Mouse (Mus musculus): ENCODE results near the gene Wdr81. TPM values are rescaled to one million over a fixed set of nuclear protein-coding genes. Genes with fewer than 3 reads are reported as not detected.

The Wdr81 gene
- polyA plus RNA-seq (2012): 23.4 and 24.8 TPM in 2 replicates

DNA sequence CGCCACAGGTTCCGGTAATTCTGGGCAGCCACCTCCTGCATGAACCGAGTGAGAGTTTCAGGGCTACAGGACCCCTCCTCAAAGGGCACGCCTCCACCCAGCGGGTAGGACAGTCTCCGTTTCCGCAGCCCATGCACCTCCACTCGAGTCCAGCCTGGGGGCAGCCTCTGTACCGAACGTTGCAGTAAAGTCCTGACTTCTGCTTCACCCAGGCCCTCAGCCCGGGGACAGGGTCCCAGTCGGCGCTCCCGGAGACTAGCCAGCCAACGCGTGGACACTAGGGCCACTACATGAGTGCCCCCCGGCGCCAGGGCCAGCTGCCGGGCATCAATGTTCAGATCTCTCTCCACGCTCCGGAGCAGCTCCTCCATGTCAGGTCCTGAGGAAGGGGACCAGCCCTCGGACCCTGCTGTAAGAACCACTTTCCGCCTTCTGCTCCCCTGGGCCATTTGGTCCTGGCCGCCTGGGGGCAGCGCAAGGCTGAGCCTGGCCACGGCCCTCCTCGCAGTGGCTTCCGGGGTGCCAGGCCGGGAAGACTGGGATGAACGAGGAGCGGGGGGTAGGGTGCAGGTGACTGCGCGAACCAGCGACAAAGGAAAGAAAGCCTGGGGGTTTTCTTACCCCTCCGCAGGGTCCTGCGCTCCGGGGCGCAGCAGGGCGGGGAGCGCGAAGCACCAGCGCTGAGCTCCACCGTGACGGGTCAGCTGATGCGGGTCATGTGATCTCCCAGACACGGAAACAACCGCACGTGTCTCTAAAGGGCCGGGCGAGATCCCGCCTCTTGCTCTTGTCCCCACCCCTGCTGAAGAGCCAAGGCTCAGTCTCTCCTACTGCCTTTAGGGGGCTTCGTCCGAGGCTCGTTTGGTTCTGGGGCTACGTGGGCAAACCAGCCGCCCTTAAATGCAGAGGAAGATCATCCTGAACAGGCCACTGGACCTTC lies at the start of gene Wdr81:
TSS of gene Wdr81 (minus strand) at position 727 of the 940 bp plus-strand sequence.
- TF ChIP-seq GATA1 (IDR thresholded peaks at IDR 0.05; ENCODE audit: low read length): no peak

DNA sequence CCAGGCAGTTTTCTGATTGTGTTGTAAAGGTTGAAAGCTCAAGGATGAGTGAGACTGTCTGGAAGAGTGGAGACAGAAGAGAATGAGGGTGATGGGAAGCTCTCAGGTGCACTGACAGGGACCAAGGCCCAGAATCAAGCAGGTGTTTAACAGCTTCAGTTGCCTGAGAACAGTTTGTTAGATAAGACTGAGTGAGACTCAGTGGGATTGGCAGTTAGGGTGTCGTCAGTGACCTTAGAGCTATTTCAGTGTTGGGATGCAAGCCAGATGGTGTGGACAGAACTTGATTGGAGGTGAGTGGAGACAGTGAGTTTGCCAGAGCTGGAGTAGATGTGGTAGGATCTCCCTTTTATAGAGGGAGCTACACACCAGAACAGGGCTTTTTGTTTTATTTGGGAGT lies 43.6 kb upstream of the Wdr81 start:
- no peak for TF ChIP-seq GATA1 (IDR thresholded peaks at IDR 0.05; ENCODE audit: low read length)

DNA sequence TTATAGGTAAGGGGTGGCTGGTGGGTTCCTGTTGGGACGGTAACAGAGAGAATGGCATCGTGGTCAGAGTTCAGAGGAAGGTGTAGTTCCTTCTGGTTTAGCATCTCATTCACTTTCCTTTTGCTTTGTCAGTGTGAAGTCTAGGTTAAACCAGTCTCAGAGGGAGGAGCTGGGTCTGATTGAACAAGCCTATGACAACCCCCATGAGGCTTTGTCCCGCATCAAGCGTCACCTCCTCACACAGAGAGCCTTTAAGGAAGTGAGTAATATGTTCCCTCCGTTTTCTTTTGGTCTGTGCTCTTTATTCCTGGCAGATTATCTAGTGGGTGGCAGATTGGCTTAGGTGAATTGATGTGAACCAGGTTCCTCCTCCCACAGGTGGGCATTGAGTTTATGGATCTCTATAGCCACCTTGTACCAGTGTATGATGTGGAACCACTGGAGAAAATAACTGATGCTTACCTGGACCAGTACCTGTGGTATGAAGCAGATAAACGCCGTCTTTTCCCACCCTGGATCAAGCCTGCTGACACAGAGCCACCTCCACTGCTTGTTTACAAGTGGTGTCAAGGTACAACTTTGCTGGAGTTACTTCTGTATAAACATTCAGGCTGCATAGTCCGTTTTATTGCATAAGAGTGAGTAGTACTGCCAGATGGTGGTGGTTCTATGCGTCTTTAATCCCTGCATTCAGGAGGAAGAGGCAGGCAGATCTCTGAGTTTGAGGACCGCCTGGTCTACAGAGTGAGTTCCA lies 40.0 kb upstream of the Wdr81 start:
- TF ChIP-seq GATA1 (IDR thresholded peaks at IDR 0.05; ENCODE audit: low read length): no peak

DNA sequence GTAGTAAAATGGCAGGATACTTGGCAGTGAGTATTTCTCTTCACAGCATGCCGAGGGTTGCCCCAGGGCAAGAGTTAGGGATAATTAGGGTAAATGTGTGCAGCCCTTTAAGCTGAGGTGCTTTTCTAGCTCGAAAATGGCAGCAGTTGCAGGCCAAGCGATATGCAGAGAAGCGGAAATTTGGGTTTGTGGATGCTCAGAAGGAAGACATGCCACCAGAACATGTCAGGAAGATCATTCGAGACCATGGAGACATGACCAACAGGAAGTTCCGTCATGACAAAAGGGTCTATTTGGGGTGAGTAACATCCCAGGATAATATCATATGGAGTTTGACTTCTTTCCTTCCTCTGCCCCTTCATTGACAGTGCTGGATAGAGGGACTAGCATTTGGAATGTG lies 33.0 kb upstream of the Wdr81 start:
- TF ChIP-seq GATA1 (IDR thresholded peaks at IDR 0.05; ENCODE audit: low read length): no peak

DNA sequence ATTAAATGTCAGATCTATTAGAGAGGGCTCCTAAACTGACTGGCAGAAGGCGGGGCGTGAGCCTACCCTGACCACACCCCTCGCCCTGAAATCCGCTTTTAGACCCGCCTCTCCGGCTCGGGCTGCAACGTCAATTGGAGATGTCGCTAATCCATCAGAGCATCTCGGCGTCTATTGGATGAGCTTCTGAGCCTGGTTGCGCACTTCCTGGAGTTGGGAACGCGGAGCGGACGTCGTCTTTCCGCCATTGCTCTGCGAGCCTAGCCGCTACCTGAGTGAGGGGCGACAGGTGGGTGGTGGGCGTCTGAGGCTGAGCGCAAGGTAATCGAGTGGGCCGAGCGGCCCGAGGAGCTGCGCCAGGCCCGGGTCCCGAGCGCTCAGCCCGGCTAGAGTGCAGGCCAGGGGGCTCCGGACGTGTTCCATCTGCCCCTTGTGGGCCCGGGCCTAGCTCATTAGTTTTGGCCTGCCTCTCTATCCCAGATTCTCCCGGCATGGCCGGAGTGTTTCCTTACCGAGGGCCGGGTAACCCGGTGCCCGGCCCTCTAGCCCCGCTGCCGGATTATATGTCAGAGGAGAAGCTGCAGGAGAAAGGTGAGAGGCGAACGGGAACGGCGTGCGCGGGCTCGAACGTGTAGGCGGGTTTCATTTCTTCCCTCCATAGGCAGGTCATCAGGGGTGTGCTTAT lies 32.2 kb upstream of the Wdr81 start, which contains the start of gene Prpf8:
TSS of gene Prpf8 (plus strand) at position 216 of the 685 bp plus-strand sequence.
- TF ChIP-seq GATA1 (IDR thresholded peaks at IDR 0.05; ENCODE audit: low read length): no peak

DNA sequence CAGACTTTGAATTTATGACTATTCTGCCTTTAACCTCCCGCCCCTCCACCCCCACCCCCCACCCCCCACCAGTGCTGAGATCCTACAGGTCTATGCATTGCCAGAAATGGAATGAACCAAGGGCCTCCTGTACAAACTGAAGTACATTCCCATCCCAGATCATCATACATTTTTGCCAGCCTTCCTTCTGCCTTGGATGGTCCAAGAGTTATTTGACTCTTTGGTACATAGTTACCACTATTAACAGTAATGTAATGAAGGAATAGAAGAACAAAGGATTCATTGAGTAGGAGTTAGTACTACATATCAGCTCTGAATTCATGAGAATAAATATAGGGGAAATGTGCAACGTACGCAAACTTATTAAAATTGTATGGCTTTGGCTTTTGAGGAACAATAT lies 31.7 kb upstream of the Wdr81 start:
- TF ChIP-seq GATA1 (IDR thresholded peaks at IDR 0.05; ENCODE audit: low read length): no peak

DNA sequence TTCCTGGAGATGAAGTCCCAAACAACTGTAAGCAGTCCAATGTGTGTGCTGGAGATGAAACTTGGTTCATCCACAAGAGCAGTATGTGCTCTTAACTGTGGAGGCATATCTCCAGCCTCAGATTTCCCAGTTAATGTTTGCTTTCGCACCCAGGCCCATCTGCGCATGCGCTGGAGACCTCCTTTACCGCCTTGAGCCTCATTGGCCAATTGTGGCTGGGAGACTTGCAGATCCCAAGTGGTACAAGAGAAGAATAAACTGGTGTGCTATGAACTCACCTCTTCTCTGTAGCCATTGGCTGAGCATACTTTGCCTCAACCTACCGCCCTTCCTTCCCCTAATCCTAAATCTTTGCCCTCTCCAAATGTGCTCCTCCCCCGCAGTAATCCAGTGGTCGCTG lies 18.9 kb upstream of the Wdr81 start:
- no peak for TF ChIP-seq GATA1 (IDR thresholded peaks at IDR 0.05; ENCODE audit: low read length)

DNA sequence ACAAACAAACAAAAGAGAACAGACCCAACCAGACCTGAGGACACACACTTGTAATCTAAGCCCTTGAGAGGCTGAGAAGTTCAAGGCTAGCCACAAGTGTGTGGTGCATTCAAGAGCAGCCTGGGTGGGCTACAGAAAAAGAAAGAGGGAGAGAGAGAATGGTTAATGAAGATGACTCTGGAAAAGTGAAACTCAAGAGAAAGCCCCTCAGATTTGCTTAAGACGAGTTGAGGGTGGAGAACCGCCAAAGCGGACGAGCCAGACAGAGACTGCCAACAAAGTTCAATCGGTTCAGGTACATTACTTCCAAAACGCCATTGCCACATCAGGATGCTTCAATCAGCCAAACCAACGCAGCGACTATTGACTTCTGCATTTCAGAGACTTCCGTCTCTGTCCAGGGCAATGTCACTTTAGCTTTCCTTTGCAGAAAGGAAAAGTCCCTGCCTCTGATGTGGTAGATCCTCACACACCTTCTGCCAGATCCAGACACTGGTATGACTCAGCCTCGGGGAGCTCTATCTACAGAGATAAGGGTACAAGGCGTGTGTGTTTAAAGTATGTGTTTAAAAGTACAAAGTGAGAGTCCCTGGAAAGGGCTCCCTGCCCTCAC lies 18.1 kb upstream of the Wdr81 start:
- TF ChIP-seq GATA1 (IDR thresholded peaks at IDR 0.05; ENCODE audit: low read length): no peak

DNA sequence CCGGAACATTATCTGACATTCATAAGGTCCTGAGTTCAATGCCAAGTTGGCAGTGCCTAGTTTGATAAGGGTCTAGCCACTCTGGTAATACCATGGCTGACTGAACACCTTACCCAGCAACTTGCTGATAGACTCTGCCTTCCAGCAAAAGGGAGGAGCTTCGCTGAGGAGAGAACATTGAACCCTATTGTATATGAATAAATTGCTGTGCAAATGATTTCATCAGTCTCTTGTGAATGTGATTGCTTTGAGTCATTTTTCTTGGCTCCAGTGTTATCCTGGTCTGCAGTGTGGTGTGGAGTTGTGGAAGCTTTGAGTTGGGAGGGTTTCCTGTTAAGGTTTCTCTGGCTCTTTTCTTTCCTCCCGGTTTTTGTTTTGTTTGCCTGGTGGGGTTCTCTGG lies 16.2 kb upstream of the Wdr81 start:
- TF ChIP-seq GATA1 (IDR thresholded peaks at IDR 0.05; ENCODE audit: low read length): no peak

DNA sequence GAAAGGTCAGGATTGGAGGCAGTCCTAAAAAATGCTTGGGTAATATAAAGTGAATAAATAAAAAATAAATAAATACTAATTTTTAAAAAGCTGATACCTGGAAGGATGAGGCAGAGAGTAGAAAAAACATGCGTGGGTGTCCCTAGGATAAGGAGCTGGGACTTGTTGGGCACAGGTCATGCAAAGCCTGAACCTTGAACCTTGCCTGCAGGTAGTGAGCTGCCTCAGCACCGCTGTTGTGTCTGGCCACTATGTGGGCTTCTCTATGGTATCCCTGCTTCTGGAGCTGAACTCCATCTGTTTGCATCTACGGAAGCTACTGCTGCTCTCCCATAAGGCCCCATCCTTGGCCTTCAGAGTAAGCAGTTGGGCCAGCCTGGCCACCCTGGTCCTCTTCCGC lies 14.7 kb upstream of the Wdr81 start:
- TF ChIP-seq GATA1 (IDR thresholded peaks at IDR 0.05; ENCODE audit: low read length): no peak

DNA sequence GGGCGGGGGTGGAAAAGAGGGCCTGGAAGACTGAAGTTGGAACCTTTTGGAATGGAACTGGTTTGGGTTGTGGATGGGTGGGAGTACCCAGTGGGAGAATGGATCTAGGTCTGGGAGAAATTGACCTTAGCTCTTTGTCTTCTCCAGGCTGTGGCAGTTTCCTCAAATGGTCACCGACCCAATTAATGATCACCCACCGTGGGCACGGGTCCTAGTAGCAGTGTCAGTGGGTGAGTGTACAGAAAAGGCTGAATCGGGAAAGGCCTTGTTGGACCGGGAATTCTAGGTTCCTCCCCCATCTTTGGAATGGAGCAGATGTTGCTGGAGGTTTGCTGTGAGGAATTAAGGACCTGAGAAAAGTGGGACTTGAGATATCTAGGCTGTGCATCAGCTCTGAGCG lies 13.9 kb upstream of the Wdr81 start:
- TF ChIP-seq GATA1 (IDR thresholded peaks at IDR 0.05; ENCODE audit: low read length): no peak

DNA sequence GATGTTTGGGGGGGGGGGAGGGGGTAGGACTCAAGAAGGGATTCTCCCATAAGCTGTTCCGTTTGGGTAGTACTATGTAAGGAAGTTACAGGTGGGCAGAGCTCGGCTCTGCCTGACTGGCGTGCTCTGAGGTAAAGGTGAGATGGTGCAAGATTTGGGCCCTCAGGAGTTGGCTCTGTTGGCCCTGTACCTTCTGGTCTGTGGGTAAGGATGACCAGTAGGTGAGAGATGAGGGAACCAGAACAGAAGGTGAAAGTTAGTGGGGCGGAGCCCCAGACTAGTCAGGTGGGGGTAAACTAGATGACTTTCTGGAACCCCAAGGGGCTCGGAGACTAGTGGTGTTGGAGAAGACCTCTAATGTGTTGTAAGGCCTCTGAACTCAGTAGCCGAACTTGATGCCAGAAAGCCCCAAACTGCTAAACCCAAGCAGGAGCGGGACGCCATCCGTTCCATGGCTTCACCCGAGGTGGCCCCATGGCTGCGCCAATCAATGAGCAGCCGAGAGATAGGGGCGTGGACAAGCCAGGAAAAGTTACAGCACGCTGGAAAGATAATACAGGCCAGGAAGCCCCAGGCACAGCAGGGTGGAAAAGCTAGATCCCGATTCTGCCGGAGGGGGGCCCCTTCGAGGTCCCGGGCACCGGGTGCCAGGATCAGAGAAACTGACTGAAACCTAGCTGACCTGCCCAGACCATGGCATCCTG lies 13.1 kb upstream of the Wdr81 start:
- TF ChIP-seq GATA1 (IDR thresholded peaks at IDR 0.05; ENCODE audit: low read length): no peak

DNA sequence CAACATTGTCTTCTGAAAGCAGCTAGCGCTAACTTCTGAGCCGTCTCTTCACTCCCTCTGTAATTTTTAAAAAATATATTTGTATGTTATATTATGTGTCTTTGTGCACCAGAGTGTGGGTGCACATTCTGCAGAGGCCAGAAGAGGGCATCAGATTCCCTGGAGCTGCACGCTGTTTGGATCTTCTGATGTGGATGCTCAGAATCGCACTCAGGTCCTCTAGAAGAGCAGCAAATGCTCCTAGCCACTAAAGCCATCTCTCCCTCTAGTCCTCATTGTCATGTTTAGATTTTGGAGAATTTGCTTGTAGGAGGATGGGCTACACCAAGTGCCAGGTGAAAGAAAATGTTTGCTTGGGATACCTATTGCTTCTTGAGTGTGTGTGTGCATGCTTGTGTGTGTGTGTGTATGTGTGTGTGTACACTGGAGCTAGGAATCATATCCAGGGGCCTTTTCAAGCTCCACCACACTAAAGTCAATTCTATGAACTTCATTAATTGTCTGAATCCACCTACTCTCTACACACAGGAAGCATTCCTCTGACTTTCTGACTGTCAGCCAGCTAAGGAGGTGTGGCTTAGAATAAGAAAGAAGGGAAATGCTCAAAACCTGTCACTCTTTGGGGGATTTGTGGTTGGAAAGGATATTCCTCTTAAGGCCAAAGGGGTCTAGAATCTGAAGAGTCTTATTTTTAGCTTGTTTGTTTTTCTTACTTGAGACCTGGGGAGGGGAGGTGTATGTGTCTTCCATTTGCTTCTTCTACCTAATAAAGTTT lies 12.4 kb upstream of the Wdr81 start:
- TF ChIP-seq GATA1 (IDR thresholded peaks at IDR 0.05; ENCODE audit: low read length): no peak

DNA sequence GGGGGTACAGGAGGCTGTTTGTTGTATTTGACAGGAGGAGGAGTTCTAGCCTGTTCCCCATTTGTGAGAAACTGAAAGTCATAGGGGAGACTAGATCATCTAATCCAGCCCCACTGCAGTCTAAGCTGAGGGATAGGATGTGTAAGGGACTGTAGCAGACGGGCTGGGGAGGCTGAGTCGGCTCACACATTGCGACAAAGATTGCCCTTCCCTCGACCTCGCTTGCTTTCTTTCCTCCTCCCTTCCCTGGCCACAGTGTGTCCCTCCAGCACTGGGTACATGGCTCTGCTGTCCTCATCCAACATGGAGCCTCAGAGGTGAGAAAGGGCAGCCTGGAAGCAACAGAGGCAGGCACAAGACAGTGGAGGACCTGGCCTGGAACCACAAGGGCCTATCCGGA lies 10.5 kb upstream of the Wdr81 start:
- no peak for TF ChIP-seq GATA1 (IDR thresholded peaks at IDR 0.05; ENCODE audit: low read length)
